In the genomic region with DNA sequence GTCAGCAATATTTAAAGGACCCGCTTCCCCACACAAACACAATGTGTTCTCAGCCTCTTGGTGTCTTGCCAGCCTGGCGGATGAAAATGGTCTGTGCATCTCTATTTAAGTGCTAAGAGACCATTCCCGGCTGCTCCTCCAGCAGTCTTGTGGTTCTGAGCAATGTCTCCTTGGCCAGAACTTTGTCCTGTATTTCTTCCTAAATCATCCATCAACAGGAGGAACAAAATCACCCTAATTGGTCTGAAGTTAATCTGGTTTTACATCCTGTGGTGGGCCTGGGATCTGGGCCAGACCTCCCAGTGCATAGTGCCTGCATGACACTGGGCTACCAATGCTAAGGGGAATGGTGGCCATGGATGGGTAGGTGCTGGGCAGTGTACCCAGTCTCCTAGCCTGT, we compare ENCODE assay signal across 17 mouse cellular contexts.
DNase-seq lines count a peak whose midpoint lies in the region; ATAC-seq and TF ChIP-seq lines count a peak whose summit lies in the region.
"Had no signal": no experiment of that assay in that cellular context is flagged by ENCODE, and none has a peak within 500 bp of the region (broad histone marks: within the 10 kb centered on the region; RNA-seq: fewer than 3 reads in every experiment).

No protein-coding gene starts in this region.

- no peaks in the 10 kb centered on the region for H3K9me3 ChIP-seq in embryonic facial prominence, embryonic 14.5 days (ENCODE audit: control insufficient read depth, low read length)
- no peaks in the 10 kb centered on the region for H3K9me3 ChIP-seq in embryonic facial prominence, embryonic 10.5 days
- peaks cover 5% of the 10 kb centered on the region for H3K9me3 ChIP-seq in kidney, embryonic 16.5 days (ENCODE audit: low read length)
- no peaks in the 10 kb centered on the region for H3K9me3 ChIP-seq in midbrain, postnatal 0 days (ENCODE audit: low read length)
- peaks cover 7% of the 10 kb centered on the region; the same call in 1 of the 2 replicates for H3K9me3 ChIP-seq in midbrain, embryonic 10.5 days (replicated peaks)
- H3K9me3 ChIP-seq: embryonic facial prominence, embryonic 15.5 days; forebrain, embryonic 12.5 days; heart, embryonic 10.5 days had no signal

- ATAC-seq in embryonic facial prominence, embryonic 14.5 days (ENCODE audit: low read depth): no peak
- ATAC-seq in kidney, embryonic 16.5 days (ENCODE audit: low FRiP score, low TSS enrichment): no peak
- ATAC-seq in midbrain, postnatal 0 days (ENCODE audit: low FRiP score): no peak
- ATAC-seq: liver, embryonic 12.5 days; midbrain, embryonic 16.5 days had no signal

- no peak overlapping the region for H3K27ac ChIP-seq in embryonic facial prominence, embryonic 14.5 days (replicated peaks; ENCODE audit: low read depth, low read length)
- H3K27ac ChIP-seq in embryonic facial prominence, embryonic 10.5 days (replicated peaks): no peak overlapping the region
- H3K27ac ChIP-seq in kidney, embryonic 16.5 days (ENCODE audit: low read length): no peak overlapping the region
- no peak overlapping the region for H3K27ac ChIP-seq in midbrain, postnatal 0 days (ENCODE audit: low read depth, low read length)
- H3K27ac ChIP-seq in midbrain, embryonic 10.5 days (replicated peaks): no peak overlapping the region
- H3K27ac ChIP-seq: embryonic facial prominence, embryonic 15.5 days; forebrain, embryonic 12.5 days; heart, embryonic 10.5 days; liver, embryonic 12.5 days had no signal

- no peaks in the 10 kb centered on the region for H3K27me3 ChIP-seq in embryonic facial prominence, embryonic 14.5 days (replicated peaks; ENCODE audit: control insufficient read depth, insufficient read depth, low read length)
- no peaks in the 10 kb centered on the region for H3K27me3 ChIP-seq in embryonic facial prominence, embryonic 10.5 days (replicated peaks; ENCODE audit: low read depth, poor library complexity, severe bottlenecking)
- no peaks in the 10 kb centered on the region for H3K27me3 ChIP-seq in kidney, embryonic 16.5 days (ENCODE audit: insufficient read depth, low read length)
- H3K27me3 ChIP-seq in midbrain, postnatal 0 days (ENCODE audit: insufficient read depth, low read length): no peaks in the 10 kb centered on the region
- no peaks in the 10 kb centered on the region for H3K27me3 ChIP-seq in midbrain, embryonic 10.5 days (ENCODE audit: low read depth, poor library complexity, severe bottlenecking)
- H3K27me3 ChIP-seq: embryonic facial prominence, embryonic 15.5 days; liver, embryonic 12.5 days had no signal

- H3K9ac ChIP-seq in embryonic facial prominence, embryonic 14.5 days (ENCODE audit: low read depth, low read length): no peak overlapping the region
- no peak overlapping the region for H3K9ac ChIP-seq in kidney, embryonic 16.5 days (replicated peaks; ENCODE audit: low read length)
- H3K9ac ChIP-seq in midbrain, postnatal 0 days (replicated peaks; ENCODE audit: low read length, poor library complexity, severe bottlenecking): no peak overlapping the region
- H3K9ac ChIP-seq: embryonic facial prominence, embryonic 15.5 days; forebrain, embryonic 12.5 days; liver, embryonic 12.5 days had no signal

- TF ChIP-seq CTCF in midbrain, postnatal 0 days (IDR thresholded peaks at IDR 0.05): no peak

- 59% methylated on average over 3 of the region's 3 CpGs for WGBS in embryonic facial prominence, embryonic 14.5 days
- WGBS in embryonic facial prominence, embryonic 10.5 days: 88% methylated on average over 3 of the region's 3 CpGs
- 67% methylated on average over 3 of the region's 3 CpGs for WGBS in kidney, embryonic 16.5 days
- WGBS in midbrain, postnatal 0 days: 55% methylated on average over 3 of the region's 3 CpGs
- 90% methylated on average over 3 of the region's 3 CpGs for WGBS in midbrain, embryonic 10.5 days

- H3K4me2 ChIP-seq in embryonic facial prominence, embryonic 14.5 days (ENCODE audit: low read depth, low read length): no peak overlapping the region
- H3K4me2 ChIP-seq in kidney, embryonic 16.5 days (replicated peaks; ENCODE audit: low read depth, low read length): no peak overlapping the region
- no peak overlapping the region for H3K4me2 ChIP-seq in midbrain, postnatal 0 days (ENCODE audit: low read depth, low read length, poor library complexity, severe bottlenecking)
- H3K4me2 ChIP-seq: embryonic facial prominence, embryonic 15.5 days; forebrain, embryonic 12.5 days; liver, embryonic 12.5 days had no signal

- DNase-seq in embryonic facial prominence, embryonic 14.5 days (ENCODE audit: low spot score): peak; percentile 31
- no peak for DNase-seq in embryonic facial prominence, embryonic 10.5 days (ENCODE audit: low spot score)
- peak; percentile 21 for DNase-seq in kidney, postnatal 10 days
- peak; percentile 60 for DNase-seq in midbrain, postnatal 0 days (ENCODE audit: low spot score)
- DNase-seq in midbrain, embryonic 10.5 days (ENCODE audit: low spot score): no peak
- DNase-seq in lung, postnatal 14 days: peak; percentile 15
- DNase-seq in testis, postnatal 10 days (ENCODE audit: low spot score): no peak
- DNase-seq: adrenal gland, postnatal 25 days; cerebellum, adult 8-10 months; gastrocnemius, postnatal 36 days; heart, postnatal 10 days had no signal

- H3K4me1 ChIP-seq in embryonic facial prominence, embryonic 14.5 days (ENCODE audit: control insufficient read depth, insufficient read depth, low read length): no peaks in the 10 kb centered on the region
- no peaks in the 10 kb centered on the region for H3K4me1 ChIP-seq in embryonic facial prominence, embryonic 10.5 days
- H3K4me1 ChIP-seq in kidney, embryonic 16.5 days (ENCODE audit: insufficient read depth, low read length): no peaks in the 10 kb centered on the region
- no peaks in the 10 kb centered on the region for H3K4me1 ChIP-seq in midbrain, postnatal 0 days (ENCODE audit: insufficient read depth, low read length)
- no peaks in the 10 kb centered on the region for H3K4me1 ChIP-seq in midbrain, embryonic 10.5 days
- H3K4me1 ChIP-seq: embryonic facial prominence, embryonic 15.5 days; forebrain, embryonic 12.5 days; liver, embryonic 12.5 days had no signal

- H3K36me3 ChIP-seq in embryonic facial prominence, embryonic 14.5 days (ENCODE audit: control insufficient read depth, insufficient read depth, low read length): no peaks in the 10 kb centered on the region
- no peaks in the 10 kb centered on the region for H3K36me3 ChIP-seq in embryonic facial prominence, embryonic 10.5 days (replicated peaks)
- H3K36me3 ChIP-seq in kidney, embryonic 16.5 days (ENCODE audit: insufficient read depth, low read length): no peaks in the 10 kb centered on the region
- no peaks in the 10 kb centered on the region for H3K36me3 ChIP-seq in midbrain, postnatal 0 days (ENCODE audit: insufficient read depth, low read length)
- H3K36me3 ChIP-seq in midbrain, embryonic 10.5 days: no peaks in the 10 kb centered on the region
- H3K36me3 ChIP-seq: embryonic facial prominence, embryonic 15.5 days; forebrain, embryonic 12.5 days; heart, embryonic 10.5 days; liver, embryonic 12.5 days had no signal

- H3K4me3 ChIP-seq in embryonic facial prominence, embryonic 14.5 days (ENCODE audit: low read depth, low read length): no peak overlapping the region
- no peak overlapping the region for H3K4me3 ChIP-seq in embryonic facial prominence, embryonic 10.5 days
- no peak overlapping the region for H3K4me3 ChIP-seq in kidney, embryonic 16.5 days (ENCODE audit: low read length)
- H3K4me3 ChIP-seq in midbrain, postnatal 0 days (ENCODE audit: low read depth, low read length): no peak overlapping the region
- no peak overlapping the region for H3K4me3 ChIP-seq in midbrain, embryonic 10.5 days
- H3K4me3 ChIP-seq: embryonic facial prominence, embryonic 15.5 days; forebrain, embryonic 12.5 days; heart, embryonic 10.5 days; liver, embryonic 12.5 days had no signal

Comparison
In these comparisons a context has a peak if more than half of its experiments do, and no peak if none do; other contexts are left out.
1. DNase-seq: peak in embryonic facial prominence, embryonic 14.5 days (single experiment), kidney, postnatal 10 days (single experiment), midbrain, postnatal 0 days (single experiment) and lung, postnatal 14 days (single experiment); none in embryonic facial prominence, embryonic 10.5 days (single experiment), midbrain, embryonic 10.5 days (single experiment) and testis, postnatal 10 days (single experiment).